Mouse (Mus musculus) hindbrain, embryonic 14.5 days (tissue): ENCODE measurements around the gene Zc3h12b. TPM values are rescaled to one million over a fixed set of nuclear protein-coding genes. Genes with fewer than 3 reads are reported as not detected.

Experiments
- ATAC-seq: fragments of 200-750 bp; cut with Nextera tagmentation; 2 replicates; pipeline ENCODE4 v1.8.0; 2017; ENCODE audit warnings: moderate number of reproducible peaks, mild to moderate bottlenecking, moderate TSS enrichment, moderate library complexity; ENCODE audit not compliant: low FRiP score
- DNase-seq: peaks from one replicate; pipeline ENCODE4 v3.0.0-alpha.2; 2015; ENCODE audit warnings: low spot score
- H3K27ac ChIP-seq: fragments of 300-500 bp; sonication (generic); 2 replicates; pipeline ENCODE4 v1.5.1; 2014; ENCODE audit warnings: mild to moderate bottlenecking, moderate library complexity
- H3K27me3 ChIP-seq: fragments of 300-500 bp; sonication (generic); 2 replicates; pipeline ENCODE4 v1.6.1; 2014; ENCODE audit warnings: mild to moderate bottlenecking, low read length, mixed read lengths; ENCODE audit not compliant: control insufficient read depth, insufficient read depth
- H3K36me3 ChIP-seq: fragments of 300-500 bp; sonication (generic); replicated peaks from 2 replicates; pipeline ENCODE4 v1.6.1; 2014; ENCODE audit not compliant: control insufficient read depth, insufficient read depth
- H3K4me1 ChIP-seq: fragments of 300-500 bp; sonication (generic); replicated peaks from 2 replicates; pipeline ENCODE4 v1.6.1; 2014; ENCODE audit warnings: antibody characterized with exemption, low read length, mixed read lengths; ENCODE audit not compliant: control insufficient read depth, insufficient read depth
- H3K4me2 ChIP-seq: fragments of 300-500 bp; sonication (generic); replicated peaks from 2 replicates; pipeline ENCODE4 v1.6.1; 2014; ENCODE audit warnings: mild to moderate bottlenecking, moderate library complexity
- H3K4me3 ChIP-seq: fragments of 300-500 bp; sonication (generic); replicated peaks from 2 replicates; pipeline ENCODE4 v1.5.1; 2014; ENCODE audit warnings: mild to moderate bottlenecking, low read length
- H3K9ac ChIP-seq: fragments of 300-500 bp; sonication (generic); 2 replicates; pipeline ENCODE4 v1.6.1; 2014
- H3K9me3 ChIP-seq: fragments of 300-500 bp; sonication (generic); 2 replicates; pipeline ENCODE4 v1.6.1; 2016; ENCODE audit warnings: low read length; ENCODE audit not compliant: control insufficient read depth
- WGBS: fragments of 180-500 bp; shearing (Covaris S2); extraction: QIAGEN DNeasy Blood & Tissue Kit; methylation state at CpG from one replicate; pipeline ENCODE4 v1.1.7; 2014; 5-methylcytosine and 5-hydroxymethylcytosine counted together
- polyA plus RNA-seq: library from polyadenylated mRNA; unstranded; fragments of >200 nt; fragmentation: Nextera tagmentation; extraction: Ambion mirVana; gene quantifications from 2 replicates; pipeline ENCODE4 v1.2.1, GENCODE M21; 2014

Zc3h12b gene
- 3.7 and 4.1 TPM in 2 replicates for polyA plus RNA-seq

GRCm38 (mm10) chrX:95711227-95712111 lies at the start of gene Zc3h12b:
Gene Zc3h12b, plus strand, starts transcription at chrX:95711678.
- H3K4me3 ChIP-seq: peak within 1 kb of the TSS; percentile 47
- ATAC-seq (peak; percentile 98), DNase-seq (peak; percentile 73)
- H3K27me3 ChIP-seq: no peaks in the 10 kb centered on the region
- peak within 1 kb of the TSS; percentile 71 for H3K27ac ChIP-seq
- H3K9me3 ChIP-seq: no peaks in the 10 kb centered on the region
- no peaks in the 10 kb centered on the region for H3K36me3 ChIP-seq
- H3K4me2 ChIP-seq: peak within 1 kb of the TSS; percentile 52
- H3K9ac ChIP-seq: peak within 1 kb of the TSS; percentile 58
- H3K4me1 ChIP-seq: no peaks in the 10 kb centered on the region
- WGBS: 16% methylated on average over 41 of the region's 46 CpGs

- Histone ChIP-seq H3K4me3 (no peak overlapping the region), H3K27me3 (no peaks in the 10 kb centered on the region), H3K9me3 (no peaks in the 10 kb centered on the region), H3K36me3 (no peaks in the 10 kb centered on the region), H3K4me1 (no peaks in the 10 kb centered on the region), H3K27ac (no peak overlapping the region), H3K4me2 (no peak overlapping the region), H3K9ac (no peak overlapping the region)
- ATAC-seq (no peak), DNase-seq (no peak)
- 93% methylated on average over 1 of the region's 1 CpGs for WGBS
Measured at GRCm38 (mm10) chrX:95682206-95682605, 29.3 kb upstream of the Zc3h12b start.

- H3K36me3 ChIP-seq: no peaks in the 10 kb centered on the region
- no peak overlapping the region for H3K4me2 ChIP-seq
- H3K27me3 ChIP-seq: no peaks in the 10 kb centered on the region
- DNase-seq: no peak
- ATAC-seq: no peak
- H3K27ac ChIP-seq: no peak overlapping the region
- WGBS: 68% methylated on average over 1 of the region's 1 CpGs
- H3K9me3 ChIP-seq: no peaks in the 10 kb centered on the region
- H3K4me1 ChIP-seq: no peaks in the 10 kb centered on the region
- H3K4me3 ChIP-seq: no peak overlapping the region
- no peak overlapping the region for H3K9ac ChIP-seq
Measured at GRCm38 (mm10) chrX:95687119-95687518, 24.4 kb upstream of the Zc3h12b start.

- WGBS: 39% methylated on average over 2 of the region's 2 CpGs
Measured at GRCm38 (mm10) chrX:95738253-95738652, 26.8 kb downstream of the Zc3h12b start.

GRCm38 (mm10) chrX:95795881-95796280 lies 84.4 kb downstream of the Zc3h12b start:
- DNase-seq: no peak
- WGBS: 76% methylated on average over 3 of the region's 3 CpGs
- no peak for ATAC-seq
- Histone ChIP-seq H3K36me3 (no peaks in the 10 kb centered on the region), H3K9me3 (no peaks in the 10 kb centered on the region), H3K4me2 (no peak overlapping the region), H3K9ac (no peak overlapping the region), H3K4me1 (no peaks in the 10 kb centered on the region), H3K4me3 (no peak overlapping the region), H3K27ac (no peak overlapping the region), H3K27me3 (no peaks in the 10 kb centered on the region)

More at GRCm38 (mm10) chrX:95738253-95738652, 26.8 kb downstream of the Zc3h12b start:
- no peak overlapping the region for H3K4me2 ChIP-seq
- H3K4me1 ChIP-seq: no peaks in the 10 kb centered on the region
- no peaks in the 10 kb centered on the region for H3K27me3 ChIP-seq
- H3K36me3 ChIP-seq: no peaks in the 10 kb centered on the region
- no peak overlapping the region for H3K9ac ChIP-seq
- H3K27ac ChIP-seq: no peak overlapping the region
- ATAC-seq (no peak), DNase-seq (peak; percentile 58)
- no peak overlapping the region for H3K4me3 ChIP-seq
- no peaks in the 10 kb centered on the region for H3K9me3 ChIP-seq

GRCm38 (mm10) chrX:95801790-95802189 lies 90.3 kb downstream of the Zc3h12b start:
- ATAC-seq: no peak
- no peak overlapping the region for H3K9ac ChIP-seq
- 83% methylated on average over 1 of the region's 1 CpGs for WGBS
- H3K27me3 ChIP-seq: no peaks in the 10 kb centered on the region
- H3K4me1 ChIP-seq: no peaks in the 10 kb centered on the region
- no peak for DNase-seq
- no peak overlapping the region for H3K4me2 ChIP-seq
- H3K4me3 ChIP-seq: no peak overlapping the region
- no peaks in the 10 kb centered on the region for H3K36me3 ChIP-seq
- no peaks in the 10 kb centered on the region for H3K9me3 ChIP-seq
- no peak overlapping the region for H3K27ac ChIP-seq

GRCm38 (mm10) chrX:95852806-95853205 lies 141.3 kb downstream of the Zc3h12b start:
- ATAC-seq (no peak), DNase-seq (no peak)
- Histone ChIP-seq H3K4me1 (no peaks in the 10 kb centered on the region), H3K4me2 (no peak overlapping the region), H3K4me3 (no peak overlapping the region), H3K36me3 (no peaks in the 10 kb centered on the region), H3K9me3 (no peaks in the 10 kb centered on the region), H3K9ac (no peak overlapping the region), H3K27ac (no peak overlapping the region), H3K27me3 (no peaks in the 10 kb centered on the region)
- 64% methylated on average over 13 of the region's 14 CpGs for WGBS

GRCm38 (mm10) chrX:95881111-95881510 lies 169.6 kb downstream of the Zc3h12b start:
- ATAC-seq (no peak), DNase-seq (no peak)
- no peaks in the 10 kb centered on the region for H3K27me3 ChIP-seq
- no peaks in the 10 kb centered on the region for H3K9me3 ChIP-seq
- H3K4me1 ChIP-seq: no peaks in the 10 kb centered on the region
- H3K9ac ChIP-seq: no peak overlapping the region
- H3K27ac ChIP-seq: no peak overlapping the region
- H3K36me3 ChIP-seq: no peaks in the 10 kb centered on the region
- no peak overlapping the region for H3K4me3 ChIP-seq
- no peak overlapping the region for H3K4me2 ChIP-seq

- Histone ChIP-seq H3K9me3 (no peaks in the 10 kb centered on the region), H3K9ac (no peak overlapping the region), H3K36me3 (no peaks in the 10 kb centered on the region), H3K4me1 (no peaks in the 10 kb centered on the region), H3K27ac (no peak overlapping the region), H3K4me3 (no peak overlapping the region), H3K27me3 (no peaks in the 10 kb centered on the region), H3K4me2 (no peak overlapping the region)
- ATAC-seq (no peak), DNase-seq (no peak)
- WGBS: 86% methylated on average over 3 of the region's 3 CpGs
Measured at GRCm38 (mm10) chrX:95902716-95903115, 191.2 kb downstream of the Zc3h12b start.
